Mouse (Mus musculus) heart, adult 2 months (tissue): Measurements from ENCODE around the gene Hoxa6.

ENCODE experiments used
- CTCF ChIP-seq: fragments of 200-600 bp; IDR thresholded peaks from 2 replicates; pipeline ENCODE4 v1.8.1; 2022; ENCODE audit warnings: antibody characterized with exemption, mild to moderate bottlenecking, moderate library complexity
- EP300 ChIP-seq: fragments of 200-500 bp; IDR thresholded peaks from 2 replicates; pipeline ENCODE4 v1.6.1; 2011; ENCODE audit warnings: low read depth, low read length, control low read depth; ENCODE audit not compliant: insufficient read depth
- POLR2A ChIP-seq: fragments of 200-500 bp; IDR thresholded peaks from 2 replicates; pipeline ENCODE4 v1.6.1; 2011; ENCODE audit warnings: mild to moderate bottlenecking, low read depth, low read length, control low read depth; ENCODE audit not compliant: insufficient read depth

GRCm38 (mm10) chr6:52252775-52253376, 44.4 kb upstream of the Hoxa6 start:
- TF ChIP-seq CTCF (no peak), POLR2A (no peak), EP300 (no peak)
